Mouse (Mus musculus) CH12.LX (cell line): Measurements from ENCODE around the gene Hist1h4h. TPM values are rescaled to one million over a fixed set of nuclear protein-coding genes. Genes with fewer than 3 reads are reported as not detected.

ENCODE experiments used
- DNase-seq: peaks from one replicate; pipeline ENCODE4 v3.0.0-alpha.2; 2013; ENCODE audit errors: extremely low read depth
- H3K27ac ChIP-seq: 2 replicates; pipeline ENCODE4 v1.5.1; 2012; ENCODE audit warnings: low read depth, mild to moderate bottlenecking, control low read depth, moderate library complexity; ENCODE audit not compliant: insufficient read depth
- H3K27me3 ChIP-seq: replicated peaks from 2 replicates; pipeline ENCODE3; 2012; ENCODE audit warnings: inconsistent platforms
- H3K36me3 ChIP-seq, 2 experiments: replicated peaks in 1 of 2; 2 replicates each; pipeline versions ENCODE3 to v1.6.1; 2012; ENCODE audit warnings: inconsistent platforms in 1 of 2, low read length in 1 of 2, mild to moderate bottlenecking in 1 of 2, mixed read lengths in 1 of 2, moderate library complexity in 1 of 2; ENCODE audit not compliant: control insufficient read depth in 1 of 2, insufficient read depth in 1 of 2
- H3K4me1 ChIP-seq, 2 experiments: 2 replicates each; pipeline ENCODE4 v1.6.1; 2012; ENCODE audit warnings: inconsistent platforms in 1 of 2, moderate library complexity in 1 of 2; ENCODE audit not compliant: insufficient read depth in 2 of 2, control insufficient read depth in 1 of 2
- H3K4me2 ChIP-seq: 2 replicates; pipeline ENCODE4 v1.6.1; 2012; ENCODE audit warnings: low read depth, mild to moderate bottlenecking, control low read depth; ENCODE audit not compliant: poor library complexity, insufficient read depth, severe bottlenecking
- H3K4me3 ChIP-seq, 3 experiments: fragments of 150-350 bp in 1 of 3; sonication (generic) in 1 of 3; replicated peaks in 1 of 3; 2 replicates each; pipeline versions ENCODE3 to v1.5.1; 2011 to 2012; ENCODE audit warnings: low read depth in 2 of 3, low read length in 2 of 3, mild to moderate bottlenecking in 2 of 3, moderate library complexity in 2 of 3, control low read depth in 1 of 3, improper control_type of control experiment in 1 of 3, inconsistent platforms in 1 of 3, mixed read lengths in 1 of 3; ENCODE audit not compliant: poor library complexity in 1 of 3
- H3K79me2 ChIP-seq: replicated peaks from 2 replicates; pipeline ENCODE4 v1.6.1; 2012; ENCODE audit warnings: mild to moderate bottlenecking, moderate library complexity; ENCODE audit not compliant: control insufficient read depth, poor library complexity, insufficient read depth, severe bottlenecking; ENCODE audit errors: extremely low read depth
- H3K9ac ChIP-seq: 2 replicates; pipeline ENCODE4 v1.6.1; 2012; ENCODE audit warnings: low read depth, mild to moderate bottlenecking, control low read depth, moderate library complexity; ENCODE audit not compliant: insufficient read depth
- H3K9me3 ChIP-seq: replicated peaks from 2 replicates; pipeline ENCODE3; 2012; ENCODE audit warnings: low read length, inconsistent platforms, mixed read lengths
- BHLHE40 ChIP-seq: IDR thresholded peaks from 2 replicates; pipeline ENCODE4 v1.6.1; 2011; ENCODE audit warnings: mild to moderate bottlenecking, low read depth, low read length, improper control_type of control experiment
- CHD1 ChIP-seq: IDR thresholded peaks from 2 replicates; pipeline ENCODE4 v1.6.1; 2012; ENCODE audit warnings: low read depth, low read length, improper control_type of control experiment, inconsistent platforms
- CHD2 ChIP-seq: IDR thresholded peaks from 2 replicates; pipeline ENCODE4 v1.6.1; 2011; ENCODE audit warnings: low read length, improper control_type of control experiment
- CTCF ChIP-seq, 2 experiments: IDR thresholded peaks in 1 of 2; conservative IDR thresholded peaks in 1 of 2; 2 replicates each; pipeline ENCODE4 v1.5.1; 2011 to 2012; ENCODE audit warnings: low read depth in 2 of 2, low read length in 2 of 2, improper control_type of control experiment in 1 of 2, inconsistent platforms in 1 of 2, mild to moderate bottlenecking in 1 of 2, moderate library complexity in 1 of 2
- ELF1 ChIP-seq: IDR thresholded peaks from 2 replicates; pipeline ENCODE4 v1.6.1; 2014; ENCODE audit warnings: low read depth, mild to moderate bottlenecking, inconsistent platforms, low read length, improper control_type of control experiment
- IRF4 ChIP-seq: IDR thresholded peaks from 2 replicates; pipeline ENCODE4 v1.6.1; 2014; ENCODE audit warnings: low read depth, mild to moderate bottlenecking, inconsistent platforms, low read length, improper control_type of control experiment
- JUN ChIP-seq: IDR thresholded peaks from 2 replicates; pipeline ENCODE4 v1.6.1; 2011; ENCODE audit warnings: low read depth, mild to moderate bottlenecking, low read length, improper control_type of control experiment, moderate library complexity; ENCODE audit not compliant: insufficient read depth
- MYC ChIP-seq: IDR thresholded peaks from 2 replicates; pipeline ENCODE4 v1.6.1; 2011; ENCODE audit warnings: low read depth, mild to moderate bottlenecking, improper control_type of control experiment, low read length
- PAX5 ChIP-seq: IDR thresholded peaks from 2 replicates; pipeline ENCODE4 v1.6.1; 2012; ENCODE audit warnings: low read length, inconsistent platforms, mixed read lengths
- POLR2A ChIP-seq: IDR thresholded peaks from 2 replicates; pipeline ENCODE4 v1.6.1; 2011; ENCODE audit warnings: low read depth, mild to moderate bottlenecking, improper control_type of control experiment, low read length
- RAD21 ChIP-seq: IDR thresholded peaks from 2 replicates; pipeline ENCODE4 v1.6.1; 2011; ENCODE audit warnings: low read depth, mild to moderate bottlenecking, low read length, improper control_type of control experiment, moderate library complexity
- RCOR1 ChIP-seq: conservative IDR thresholded peaks from 2 replicates; pipeline ENCODE4 v1.6.1; 2012; ENCODE audit warnings: low read depth, mild to moderate bottlenecking, inconsistent platforms, low read length, improper control_type of control experiment
- SMC3 ChIP-seq: IDR thresholded peaks from 2 replicates; pipeline ENCODE4 v1.6.1; 2011; ENCODE audit warnings: low read depth, low read length, improper control_type of control experiment
- TBP ChIP-seq: conservative IDR thresholded peaks from 2 replicates; pipeline ENCODE4 v1.6.1; 2011; ENCODE audit warnings: low read depth, low read length, improper control_type of control experiment
- TCF12 ChIP-seq: IDR thresholded peaks from 2 replicates; pipeline ENCODE4 v1.6.1; 2014; ENCODE audit warnings: low read depth, mild to moderate bottlenecking, inconsistent platforms, low read length, improper control_type of control experiment
- USF1 ChIP-seq: IDR thresholded peaks from 2 replicates; pipeline ENCODE4 v1.6.1; 2014; ENCODE audit warnings: low read depth, mild to moderate bottlenecking, inconsistent platforms, low read length, improper control_type of control experiment
- USF2 ChIP-seq: conservative IDR thresholded peaks from 2 replicates; pipeline ENCODE4 v1.6.1; 2011; ENCODE audit warnings: low read depth, low read length, improper control_type of control experiment
- ZMIZ1 ChIP-seq: IDR thresholded peaks from 2 replicates; pipeline ENCODE4 v1.6.1; 2012; ENCODE audit warnings: low read depth, mild to moderate bottlenecking, inconsistent platforms, low read length, improper control_type of control experiment
- dilution Hi-C: fragments of 300-500 bp; cut with MboI; formaldehyde crosslinking; loops from 2 replicates; pipeline ENCODE4 v1.14.3; 2020; ENCODE audit warnings: low sequenced_read_pairs; ENCODE audit not compliant: extremely low pct_unique_long_range_greater_than_20kb, extremely low pct_ligation_motif_present
- in situ Hi-C: fragments of 300-500 bp; cut with MboI; formaldehyde crosslinking; loops from 3 replicates; pipeline ENCODE4 v1.14.3; 2019; ENCODE audit warnings: low sequenced_read_pairs, low pct_ligation_motif_present, low pct_unique_long_range_greater_than_20kb, mixed read lengths
- polyA plus RNA-seq: library from polyadenylated mRNA; unstranded; fragments of >175 nt; gene quantifications from 2 replicates; pipeline ENCODE4 v1.2.1, GENCODE M21; 2012; ENCODE audit warnings: low read depth; ENCODE audit not compliant: insufficient read length
- total RNA-seq, 2 experiments: library from RNA; depleted of rRNA; stranded (reverse); fragments of 300-350 nt in 1 of 2; fragments of >200 nt in 1 of 2; gene quantifications; 2 replicates each; pipeline ENCODE4 v1.2.3; 2012 to 2014

Hist1h4h gene
- total and polyA plus RNA-seq, 3 experiments: 5.5 to 4,957 (median 19.4) TPM

GRCm38 (mm10) chr13:23576906-23577639 is 46.2 kb downstream of the Hist1h4h start:
- DNase-seq: no peak
- in situ Hi-C loops: no loop called here
- H3K9ac ChIP-seq: peak overlapping the region; percentile 88
- peak overlapping the region; percentile 77 for H3K27ac ChIP-seq
- dilution Hi-C loops: no loop called here
- no peaks in the 10 kb centered on the region for H3K27me3 ChIP-seq
- H3K4me3 ChIP-seq: peak overlapping the region; percentile 19 to 69 (median 46)
- TF ChIP-seq RCOR1 (no peak; the same call in 1 of the 2 replicates), MYC (no peak), USF1 (no peak), JUN (no peak), BHLHE40 (no peak)
- TF ChIP-seq, all 38 proteins: peak for 0
- Histone ChIP-seq H3K4me2 (peak overlapping the region; percentile 58; the same call in 1 of the 2 replicates), H3K79me2 (no peaks in the 10 kb centered on the region), H3K9me3 (no peaks in the 10 kb centered on the region), H3K36me3 (no peaks in the 10 kb centered on the region), H3K4me1 (peaks cover 0 to 23% of the 10 kb centered on the region in 2 experiments; a peak in 2 of 4 replicates)

GRCm38 (mm10) chr13:23577835-23578234 is 47.0 kb downstream of the Hist1h4h start:
- H3K36me3 ChIP-seq: no peaks in the 10 kb centered on the region
- no peak overlapping the region for H3K4me2 ChIP-seq
- no peaks in the 10 kb centered on the region for H3K9me3 ChIP-seq
- no peak for DNase-seq
- in situ Hi-C loops (no loop called here), dilution Hi-C loops (no loop called here)
- no peaks in the 10 kb centered on the region for H3K79me2 ChIP-seq
- H3K4me1 ChIP-seq: peaks cover 0 to 25% of the 10 kb centered on the region in 2 experiments; a peak in 2 of 4 replicates
- H3K9ac ChIP-seq: no peak overlapping the region
- no peak overlapping the region for H3K4me3 ChIP-seq
- H3K27me3 ChIP-seq: no peaks in the 10 kb centered on the region
- no peak overlapping the region for H3K27ac ChIP-seq
- TF ChIP-seq IRF4: no peak
- TF ChIP-seq ZMIZ1: no peak
- no peak for TF ChIP-seq CHD1
- no peak for TF ChIP-seq RAD21
- TF ChIP-seq TBP: no peak
- no peak for TF ChIP-seq RCOR1
- no peak for TF ChIP-seq SMC3
- TF ChIP-seq TCF12: no peak
- TF ChIP-seq ELF1: no peak
- no peak for TF ChIP-seq CTCF (conservative IDR thresholded peaks at IDR 0.05 in 1 of 2, IDR thresholded peaks at IDR 0.05 in 1 of 2; ENCODE audit: low read depth in 2 of 2, low read length in 2 of 2)
- no peak for TF ChIP-seq CHD2
- TF ChIP-seq USF2: no peak
- no peak for TF ChIP-seq PAX5
- TF ChIP-seq POLR2A: no peak
- TF ChIP-seq, all 38 proteins: peak for 0

Other genes starting within 250 kb of the Hist1h4h start
Only the 20 nearest of the 34 such genes appear.
- gene Abt1, start 107.2 kb upstream of the Hist1h4h start, total RNA-seq (2012; rRNA removed): 10.1 and 13.1 TPM in 2 replicates
- gene Abt1, start 107.2 kb upstream of the Hist1h4h start, total RNA-seq (2014; rRNA removed): 14.4 and 15.4 TPM in 2 replicates
- gene Abt1, start 107.2 kb upstream of the Hist1h4h start, polyA plus RNA-seq: 11.7 and 12.9 TPM in 2 replicates
- gene Btn1a1, start 65.1 kb upstream of the Hist1h4h start, total RNA-seq (2012; rRNA removed): 0.38 and 0.51 TPM in 2 replicates
- gene Btn1a1, start 65.1 kb upstream of the Hist1h4h start, total RNA-seq (2014; rRNA removed): 0.20 TPM in 2 replicates
- gene Btn1a1, start 65.1 kb upstream of the Hist1h4h start, polyA plus RNA-seq: 0.08 and 0.21 TPM in 2 replicates
- 1.1 and 1.3 TPM in 2 replicates for gene Btn2a2, start 42.2 kb upstream of the Hist1h4h start, total RNA-seq (2012; rRNA removed)
- gene Btn2a2, start 42.2 kb upstream of the Hist1h4h start, total RNA-seq (2014; rRNA removed): 1.2 and 1.3 TPM in 2 replicates
- 2.1 and 2.8 TPM in 2 replicates for gene Btn2a2, start 42.2 kb upstream of the Hist1h4h start, polyA plus RNA-seq
- 824 and 932 TPM in 2 replicates for gene Hist1h2af, start 2.9 kb downstream of the Hist1h4h start, total RNA-seq (2012; rRNA removed)
- gene Hist1h2af, start 2.9 kb downstream of the Hist1h4h start, total RNA-seq (2014; rRNA removed): 45.2 and 57.1 TPM in 2 replicates
- gene Hist1h2af, start 2.9 kb downstream of the Hist1h4h start, polyA plus RNA-seq: 68.6 and 97.0 TPM in 2 replicates
- gene Hist1h3g, start 4.4 kb downstream of the Hist1h4h start, total RNA-seq (2012; rRNA removed): 608 and 749 TPM in 2 replicates
- gene Hist1h3g, start 4.4 kb downstream of the Hist1h4h start, total RNA-seq (2014; rRNA removed): 50.1 and 75.3 TPM in 2 replicates
- gene Hist1h3g, start 4.4 kb downstream of the Hist1h4h start, polyA plus RNA-seq: 3.4 and 3.6 TPM in 2 replicates
- gene Hist1h2bh, start 12.3 kb downstream of the Hist1h4h start, total RNA-seq (2012; rRNA removed): 261 and 290 TPM in 2 replicates
- gene Hist1h2bh, start 12.3 kb downstream of the Hist1h4h start, total RNA-seq (2014; rRNA removed): 5.7 and 8.0 TPM in 2 replicates
- gene Hist1h2bh, start 12.3 kb downstream of the Hist1h4h start, polyA plus RNA-seq: 0.56 and 0.77 TPM in 2 replicates
- gene Hist1h3f, start 13.0 kb downstream of the Hist1h4h start, total RNA-seq (2012; rRNA removed): 553 and 608 TPM in 2 replicates
- 5.1 and 8.0 TPM in 2 replicates for gene Hist1h3f, start 13.0 kb downstream of the Hist1h4h start, total RNA-seq (2014; rRNA removed)
- 0.23 and 0.30 TPM in 2 replicates for gene Hist1h3f, start 13.0 kb downstream of the Hist1h4h start, polyA plus RNA-seq
- 4,390 and 4,902 TPM in 2 replicates for gene Hist1h4f, start 20.6 kb downstream of the Hist1h4h start, total RNA-seq (2012; rRNA removed)
- 17.8 and 27.1 TPM in 2 replicates for gene Hist1h4f, start 20.6 kb downstream of the Hist1h4h start, total RNA-seq (2014; rRNA removed)
- gene Hist1h4f, start 20.6 kb downstream of the Hist1h4h start, polyA plus RNA-seq: 4.0 and 9.0 TPM in 2 replicates
- gene Hist1h1d, start 22.2 kb downstream of the Hist1h4h start, total RNA-seq (2012; rRNA removed): 112 and 132 TPM in 2 replicates
- 1.8 and 2.3 TPM in 2 replicates for gene Hist1h1d, start 22.2 kb downstream of the Hist1h4h start, total RNA-seq (2014; rRNA removed)
- gene Hist1h1d, start 22.2 kb downstream of the Hist1h4h start, polyA plus RNA-seq: 0.11 and 0.14 TPM in 2 replicates
- 1,307 and 1,484 TPM in 2 replicates for gene Hist1h3e, start 31.3 kb downstream of the Hist1h4h start, total RNA-seq (2012; rRNA removed)
- gene Hist1h3e, start 31.3 kb downstream of the Hist1h4h start, total RNA-seq (2014; rRNA removed): 20.6 and 24.2 TPM in 2 replicates
- gene Hist1h3e, start 31.3 kb downstream of the Hist1h4h start, polyA plus RNA-seq: 2.2 and 3.1 TPM in 2 replicates
- 648 and 652 TPM in 2 replicates for gene Hist1h2ae, start 40.2 kb downstream of the Hist1h4h start, total RNA-seq (2012; rRNA removed)
- 13.4 and 16.3 TPM in 2 replicates for gene Hist1h2ae, start 40.2 kb downstream of the Hist1h4h start, total RNA-seq (2014; rRNA removed)
- 1.4 and 3.5 TPM in 2 replicates for gene Hist1h2ae, start 40.2 kb downstream of the Hist1h4h start, polyA plus RNA-seq
- gene Hist1h2bg, start 40.3 kb downstream of the Hist1h4h start, total RNA-seq (2012; rRNA removed): 2,765 and 3,252 TPM in 2 replicates
- gene Hist1h2bg, start 40.3 kb downstream of the Hist1h4h start, total RNA-seq (2014; rRNA removed): 118 and 136 TPM in 2 replicates
- gene Hist1h2bg, start 40.3 kb downstream of the Hist1h4h start, polyA plus RNA-seq: 9.1 and 9.4 TPM in 2 replicates
- gene Hist1h2bf, start 43.1 kb downstream of the Hist1h4h start, total RNA-seq (2012; rRNA removed): 1,243 and 1,273 TPM in 2 replicates
- gene Hist1h2bf, start 43.1 kb downstream of the Hist1h4h start, total RNA-seq (2014; rRNA removed): 28.3 and 50.8 TPM in 2 replicates
- 1.7 TPM in 1 of 2 replicates, not detected in the other for gene Hist1h2bf, start 43.1 kb downstream of the Hist1h4h start, polyA plus RNA-seq
- gene Hist1h2ad, start 43.3 kb downstream of the Hist1h4h start, total RNA-seq (2012; rRNA removed): 744 and 796 TPM in 2 replicates
- 9.1 and 13.2 TPM in 2 replicates for gene Hist1h2ad, start 43.3 kb downstream of the Hist1h4h start, total RNA-seq (2014; rRNA removed)
- gene Hist1h2ad, start 43.3 kb downstream of the Hist1h4h start, polyA plus RNA-seq: 0.53 TPM in 1 of 2 replicates, not detected in the other
- 164 and 182 TPM in 2 replicates for gene Hist1h3d, start 44.7 kb downstream of the Hist1h4h start, total RNA-seq (2012; rRNA removed)
- gene Hist1h3d, start 44.7 kb downstream of the Hist1h4h start, total RNA-seq (2014; rRNA removed): 10.3 and 13.5 TPM in 2 replicates
- 0.65 and 0.94 TPM in 2 replicates for gene Hist1h3d, start 44.7 kb downstream of the Hist1h4h start, polyA plus RNA-seq
- 1,558 and 1,831 TPM in 2 replicates for gene Hist1h4d, start 50.5 kb downstream of the Hist1h4h start, total RNA-seq (2012; rRNA removed)
- 13.8 and 27.7 TPM in 2 replicates for gene Hist1h4d, start 50.5 kb downstream of the Hist1h4h start, total RNA-seq (2014; rRNA removed)
- gene Hist1h4d, start 50.5 kb downstream of the Hist1h4h start, polyA plus RNA-seq: 2.4 and 6.7 TPM in 2 replicates
- 268 and 282 TPM in 2 replicates for gene Hist1h2be, start 90.1 kb downstream of the Hist1h4h start, total RNA-seq (2012; rRNA removed)
- 3.4 and 4.7 TPM in 2 replicates for gene Hist1h2be, start 90.1 kb downstream of the Hist1h4h start, total RNA-seq (2014; rRNA removed)
- 0.57 and 0.70 TPM in 2 replicates for gene Hist1h2be, start 90.1 kb downstream of the Hist1h4h start, polyA plus RNA-seq
- gene Hist1h1e, start 91.5 kb downstream of the Hist1h4h start, total RNA-seq (2012; rRNA removed): 486 and 504 TPM in 2 replicates
- gene Hist1h1e, start 91.5 kb downstream of the Hist1h4h start, total RNA-seq (2014; rRNA removed): 12.2 and 18.3 TPM in 2 replicates
- gene Hist1h1e, start 91.5 kb downstream of the Hist1h4h start, polyA plus RNA-seq: 1.5 and 1.9 TPM in 2 replicates
- gene Hist1h2ac, start 152.9 kb downstream of the Hist1h4h start, total RNA-seq (2012; rRNA removed): 114 and 122 TPM in 2 replicates
- 0.96 and 0.97 TPM in 2 replicates for gene Hist1h2ac, start 152.9 kb downstream of the Hist1h4h start, total RNA-seq (2014; rRNA removed)
- 0.14 TPM in 1 of 2 replicates, not detected in the other for gene Hist1h2ac, start 152.9 kb downstream of the Hist1h4h start, polyA plus RNA-seq
- gene Hist1h2bc, start 153.1 kb downstream of the Hist1h4h start, total RNA-seq (2012; rRNA removed): 436 and 456 TPM in 2 replicates
- gene Hist1h2bc, start 153.1 kb downstream of the Hist1h4h start, total RNA-seq (2014; rRNA removed): 16.1 and 17.4 TPM in 2 replicates
- 1.1 and 2.2 TPM in 2 replicates for gene Hist1h2bc, start 153.1 kb downstream of the Hist1h4h start, polyA plus RNA-seq